ENCODE assay signal across 9 mouse cellular contexts in the genomic region with DNA sequence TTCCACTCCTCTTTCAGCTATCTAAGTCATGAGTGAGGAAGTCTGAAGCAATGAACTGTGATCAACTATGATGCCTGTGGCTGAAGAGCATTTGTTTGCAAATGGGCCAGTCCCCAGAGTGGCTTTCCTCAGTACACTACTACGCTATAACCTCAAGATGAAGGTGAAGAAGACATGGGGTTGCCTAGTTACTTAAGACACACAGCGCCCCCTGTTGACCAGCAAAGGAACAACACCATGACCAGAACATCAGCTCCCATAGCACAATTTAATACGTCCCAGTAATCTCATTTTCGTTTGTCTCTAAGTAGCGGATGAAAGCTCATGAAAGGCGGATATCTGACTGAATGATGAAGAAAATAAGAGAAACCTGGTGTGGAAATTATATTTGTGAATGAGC. TPM values are rescaled to one million over a fixed set of nuclear protein-coding genes. Genes with fewer than 3 reads are reported as not detected.
DNase-seq lines count a peak whose midpoint lies in the region; ATAC-seq lines count a peak whose summit lies in the region.
"Had no signal": no experiment of that assay in that cellular context is flagged by ENCODE, and none has a peak within 500 bp of the region (broad histone marks: within the 10 kb centered on the region; RNA-seq: fewer than 3 reads in every experiment).

No protein-coding gene starts in this region.

- H3K4me2 ChIP-seq in liver, embryonic 13.5 days, result no peak overlapping the region
- H3K4me2 ChIP-seq: heart, embryonic 15.5 days had no signal

- no peaks in the 10 kb centered on the region for H3K9me3 ChIP-seq in liver, embryonic 13.5 days (replicated peaks)
- no peaks in the 10 kb centered on the region for H3K9me3 ChIP-seq in forebrain, embryonic 10.5 days
- H3K9me3 ChIP-seq: heart, embryonic 15.5 days had no signal

- H3K4me3 ChIP-seq in liver, embryonic 13.5 days (replicated peaks), result no peak overlapping the region
- H3K4me3 ChIP-seq in forebrain, embryonic 10.5 days, result no peak overlapping the region
- H3K4me3 ChIP-seq: heart, embryonic 15.5 days had no signal

- WGBS in liver, embryonic 13.5 days (ENCODE audit: insufficient replicate concordance), result 44% methylated on average over 6 of the region's 6 CpGs
- 62% methylated on average over 6 of the region's 6 CpGs for WGBS in forebrain, embryonic 10.5 days

- ATAC-seq in liver, embryonic 13.5 days (ENCODE audit: low read depth), result no peak
- no peak for ATAC-seq in activated CD4-positive, CD25-positive, alpha-beta regulatory T cell, adult 4 months

- no peaks in the 10 kb centered on the region for H3K4me1 ChIP-seq in liver, embryonic 13.5 days (replicated peaks)
- no peaks in the 10 kb centered on the region for H3K4me1 ChIP-seq in forebrain, embryonic 10.5 days
- H3K4me1 ChIP-seq: heart, embryonic 15.5 days had no signal

- H3K27ac ChIP-seq in liver, embryonic 13.5 days, result no peak overlapping the region
- no peak overlapping the region for H3K27ac ChIP-seq in forebrain, embryonic 10.5 days
- H3K27ac ChIP-seq: heart, embryonic 15.5 days had no signal

- no peaks in the 10 kb centered on the region for H3K36me3 ChIP-seq in liver, embryonic 13.5 days
- H3K36me3 ChIP-seq in forebrain, embryonic 10.5 days (replicated peaks), result no peaks in the 10 kb centered on the region
- H3K36me3 ChIP-seq: heart, embryonic 15.5 days had no signal

- H3K27me3 ChIP-seq in liver, embryonic 13.5 days, result no peaks in the 10 kb centered on the region
- no peaks in the 10 kb centered on the region for H3K27me3 ChIP-seq in forebrain, embryonic 10.5 days (ENCODE audit: poor library complexity, severe bottlenecking)
- H3K27me3 ChIP-seq: heart, embryonic 15.5 days had no signal

- no peak overlapping the region for H3K9ac ChIP-seq in liver, embryonic 13.5 days
- H3K9ac ChIP-seq: heart, embryonic 15.5 days had no signal

- peak; percentile 11 for DNase-seq in ovary, postnatal 36 days (ENCODE audit: low spot score)
- DNase-seq in ovary, postnatal 10 days (ENCODE audit: low spot score), result no peak
- DNase-seq in adrenal gland, postnatal 25 days, result peak; percentile 47
- peak; percentile 0 for DNase-seq in liver, embryonic 13.5 days
- no peak for DNase-seq in forebrain, embryonic 10.5 days (ENCODE audit: extremely low spot score, low spot score)
- DNase-seq in T-cell, adult 2 months (ENCODE audit: low spot score), result no peak

RNA-seq across cellular contexts. Expression of a gene that starts 27.0 kb away (rescaled TPM):
- total RNA-seq in adrenal gland, postnatal 25 days (2021), result not detected in 2 replicates
- polyA plus RNA-seq in liver, embryonic 13.5 days (2015; fragmentation: Nextera tagmentation; extraction: Ambion mirVana), result not detected in 2 replicates
- polyA plus RNA-seq in activated CD4-positive, CD25-positive, alpha-beta regulatory T cell, adult 4 months (2017; shearing (Covaris generic)), result not detected
- polyA plus RNA-seq in forebrain, embryonic 10.5 days (2016; fragmentation: Nextera tagmentation; extraction: Ambion mirVana), result 0.43 and 0.45 TPM in 2 replicates
- polyA plus RNA-seq: heart, embryonic 15.5 days; liver, embryonic 16.5 days had no signal

RNA-seq across cellular contexts. Expression of a gene that starts 42.5 kb away (rescaled TPM):
- 41.1 TPM in 1 of 2 replicates, not detected in the other for total RNA-seq in adrenal gland, postnatal 25 days (2021)
- polyA plus RNA-seq in liver, embryonic 13.5 days (2015; fragmentation: Nextera tagmentation; extraction: Ambion mirVana), result 122 and 132 TPM in 2 replicates
- polyA plus RNA-seq in activated CD4-positive, CD25-positive, alpha-beta regulatory T cell, adult 4 months (2017; shearing (Covaris generic)), result not detected
- polyA plus RNA-seq in forebrain, embryonic 10.5 days (2016; fragmentation: Nextera tagmentation; extraction: Ambion mirVana), result not detected in 2 replicates

Comparison
In these comparisons a context has a peak if more than half of its experiments do, and no peak if none do; other contexts are left out.
1. DNase-seq: peak in ovary, postnatal 36 days (single experiment), adrenal gland, postnatal 25 days (single experiment) and liver, embryonic 13.5 days (single experiment); none in ovary, postnatal 10 days (single experiment), forebrain, embryonic 10.5 days (single experiment) and T-cell, adult 2 months (single experiment).
2. RNA of a gene that starts 42.5 kb away (polyA plus RNA-seq): 122 to 132 TPM in liver, embryonic 13.5 days; not detected in activated CD4-positive, CD25-positive, alpha-beta regulatory T cell, adult 4 months and not detected in forebrain, embryonic 10.5 days; every median in the first group is over 100 times any median in the second.